Mouse (Mus musculus): Measurements from ENCODE around the gene Gcn1l1.

GRCm38 (mm10) chr5:115591028-115591427 is 26.0 kb downstream of the Gcn1l1 start:
- no peak for TF ChIP-seq CTCF (IDR thresholded peaks at IDR 0.05; ENCODE audit: insufficient read depth, low read depth, low read length)
- TF ChIP-seq POLR2A (IDR thresholded peaks at IDR 0.05; ENCODE audit: insufficient read depth, low read depth, low read length), result no peak

Measured in olfactory bulb, adult 2 months (tissue).